Mouse (Mus musculus) myocyte (in vitro differentiated cells): ENCODE data around the gene Ppp2r2c.

ENCODE experiments used
- POLR2A ChIP-seq: IDR thresholded peaks from one replicate; pipeline ENCODE4 v1.6.1; 2011; ENCODE audit warnings: low read depth, mild to moderate bottlenecking, control low read depth, moderate library complexity; ENCODE audit not compliant: insufficient read length
- POLR2AphosphoS2 ChIP-seq: IDR thresholded peaks from one replicate; pipeline ENCODE4 v1.6.1; 2011; ENCODE audit warnings: low read depth, control low read depth; ENCODE audit not compliant: insufficient read length

DNA sequence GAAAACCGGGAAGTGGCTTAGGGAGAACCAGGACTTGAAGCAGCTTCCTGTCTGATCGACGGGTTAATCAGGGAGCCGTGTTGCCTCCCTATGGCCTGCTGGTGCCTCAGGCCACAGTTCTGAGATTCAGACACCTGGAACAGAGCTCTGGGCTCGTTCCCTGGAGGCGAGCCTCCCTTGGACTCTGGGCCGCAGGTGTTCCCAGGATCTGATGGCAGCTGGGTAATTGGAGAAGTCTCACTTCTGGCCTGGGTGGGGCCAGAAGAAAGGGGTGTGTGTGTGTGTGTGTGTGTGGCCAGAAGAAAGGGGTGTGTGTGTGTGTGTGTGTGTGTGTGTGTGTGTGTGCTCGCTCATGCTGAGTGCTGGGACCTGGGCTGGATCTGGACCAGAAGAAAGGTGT is 65.1 kb downstream of the Ppp2r2c start:
- no peak for TF ChIP-seq POLR2AphosphoS2
- no peak for TF ChIP-seq POLR2A
